Mouse (Mus musculus) hindlimb bud, embryonic 11.5 days (tissue): ENCODE measurements around the gene 2810408A11Rik.

Experiments used
- DNase-seq: peaks from one replicate; pipeline ENCODE4 v3.0.0-alpha.2; 2012; ENCODE audit warnings: low read depth, low spot score; ENCODE audit errors: extremely low spot score

The 2810408A11Rik gene

GRCm38 (mm10) chr11:69900471-69901405 is at the start of gene 2810408A11Rik, which contains the start of gene Neurl4:
TSS of gene 2810408A11Rik (minus strand) at chr11:69900987.
TSS of gene Neurl4 (plus strand) at chr11:69901072.
- DNase-seq, result peak; percentile 98

DNA sequence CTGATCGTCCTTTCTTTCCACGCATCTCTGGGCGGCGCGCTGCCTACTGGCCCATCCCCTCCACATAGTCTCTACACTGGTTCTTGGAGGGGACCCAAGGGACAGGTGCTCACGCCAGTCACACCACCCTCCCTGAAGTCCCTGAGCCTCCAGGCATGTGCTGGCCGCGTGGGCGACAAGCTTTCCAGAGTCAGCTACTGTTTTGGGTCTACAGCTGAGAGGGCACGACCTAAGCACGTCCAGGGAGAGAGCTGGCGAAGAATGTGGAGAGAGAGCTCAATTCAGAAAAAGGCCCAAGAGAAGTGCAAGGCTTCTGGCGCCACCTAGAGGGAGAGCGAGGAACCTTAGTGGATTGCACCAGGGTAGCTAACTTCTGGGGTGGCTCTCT is 48.0 kb upstream of the 2810408A11Rik start:
- peak; percentile 94 for DNase-seq

DNA sequence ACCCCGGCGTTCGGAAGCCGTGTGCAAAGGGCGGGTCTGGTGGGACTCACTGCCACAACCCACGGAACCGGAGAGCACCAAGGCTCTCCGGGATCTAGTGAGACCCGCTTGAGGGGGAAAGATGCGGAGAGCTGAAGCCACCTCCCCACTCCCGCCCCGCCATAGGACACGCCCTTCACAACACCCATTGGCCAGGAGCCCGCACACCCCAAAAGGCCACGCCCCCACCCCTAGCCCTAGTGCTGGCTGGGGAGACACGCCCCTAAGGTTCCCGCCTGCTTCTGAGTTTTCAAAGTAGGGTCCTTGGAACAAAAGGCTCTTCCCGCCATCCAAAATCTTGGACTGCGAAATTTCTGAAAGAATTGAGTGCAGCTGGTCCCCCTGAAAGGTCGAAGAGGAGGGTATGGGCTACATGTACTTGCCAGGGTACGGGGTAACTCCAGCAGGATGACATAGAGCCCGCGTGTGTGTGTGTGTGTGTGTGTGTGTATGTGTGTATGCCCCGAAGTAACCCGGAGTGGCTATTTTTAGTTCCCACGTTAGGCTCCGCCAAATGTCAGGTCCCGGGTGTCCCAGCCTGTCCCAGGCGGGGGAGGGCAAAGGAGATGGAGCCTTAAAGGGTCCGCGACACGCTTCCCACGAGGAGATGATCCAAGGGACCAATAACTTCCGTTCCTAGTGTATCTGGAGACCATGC is 47.4 kb upstream of the 2810408A11Rik start, which contains the start of gene Slc2a4:
Slc2a4 (minus strand) TSS at position 123 of the 697 bp plus-strand sequence.
- DNase-seq, result peak; percentile 83

DNA sequence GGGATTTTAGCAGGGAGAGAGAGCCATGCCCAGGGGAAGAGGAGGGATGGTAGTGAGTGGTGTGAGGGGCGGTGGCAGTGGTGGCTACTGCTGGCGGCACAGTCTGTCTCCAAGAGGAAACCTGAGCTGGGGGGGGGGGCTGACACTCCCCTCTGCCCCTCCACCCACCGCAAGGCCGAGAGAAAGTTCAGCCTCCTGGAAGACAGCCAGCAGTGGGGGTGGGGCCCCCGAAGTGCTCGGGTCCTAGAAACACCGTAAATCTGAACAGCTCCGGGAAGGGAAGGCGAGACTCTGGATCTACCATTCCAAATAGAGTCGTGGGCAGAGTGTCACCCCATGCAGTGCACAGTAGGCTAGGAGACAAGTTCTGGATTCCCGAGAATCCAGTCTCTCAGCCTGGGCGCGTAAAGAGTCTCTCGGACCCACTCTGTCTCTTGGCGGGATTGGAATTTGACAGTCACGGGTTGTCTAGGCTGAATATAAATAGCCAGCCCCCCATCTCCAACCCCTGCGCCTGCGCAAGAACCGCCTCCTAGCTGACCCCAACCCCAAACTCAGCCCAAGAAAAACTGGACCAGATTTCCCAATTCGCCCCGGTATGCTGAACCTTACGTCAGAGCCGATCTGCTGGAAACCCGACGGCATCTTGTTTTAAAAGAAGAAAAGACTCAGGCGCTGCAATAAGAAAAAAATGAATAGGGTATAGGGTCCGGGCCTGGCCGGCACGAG is 46.7 kb upstream of the 2810408A11Rik start:
- DNase-seq, result no peak

DNA sequence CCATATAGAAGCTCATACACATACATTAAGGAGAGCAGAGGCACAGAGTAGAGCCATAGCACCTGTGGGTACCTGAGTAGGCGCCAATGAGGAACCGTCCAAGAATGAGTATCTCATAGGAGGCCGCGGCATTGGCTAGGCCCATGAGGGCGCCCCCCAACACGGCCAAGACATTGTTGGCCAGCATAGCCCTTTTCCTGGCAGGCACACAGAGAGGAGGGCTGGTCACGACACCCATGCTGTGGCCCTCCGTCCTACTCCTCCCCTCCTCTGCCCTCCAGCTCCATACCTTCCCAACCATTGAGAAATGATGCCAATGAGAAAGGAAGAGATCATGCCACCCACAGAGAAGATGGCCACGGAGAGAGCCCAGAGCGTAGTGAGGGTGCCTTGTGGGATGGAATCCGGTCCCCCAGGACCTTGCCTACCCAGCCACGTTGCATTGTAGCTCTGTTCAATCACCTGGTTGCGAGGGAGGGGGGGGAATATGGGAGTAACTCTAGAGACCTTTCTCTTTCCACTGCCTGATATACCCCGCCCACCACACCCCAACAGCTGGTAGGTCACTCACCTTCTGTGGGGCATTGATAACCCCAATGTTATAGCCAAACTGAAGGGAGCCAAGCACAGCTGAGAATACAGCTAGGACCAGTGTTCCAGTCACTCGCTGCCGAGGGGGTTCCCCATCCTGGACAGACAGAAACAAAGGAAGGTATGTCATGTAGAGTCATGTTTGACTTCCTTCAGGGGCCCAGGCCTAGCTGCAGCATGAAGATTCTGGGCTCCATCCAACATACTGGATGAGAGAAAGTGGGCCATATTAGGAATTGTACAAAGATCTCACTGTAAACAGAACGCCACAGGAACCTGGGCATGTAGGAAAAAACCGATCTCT is 45.5 kb upstream of the 2810408A11Rik start:
- no peak for DNase-seq

DNA sequence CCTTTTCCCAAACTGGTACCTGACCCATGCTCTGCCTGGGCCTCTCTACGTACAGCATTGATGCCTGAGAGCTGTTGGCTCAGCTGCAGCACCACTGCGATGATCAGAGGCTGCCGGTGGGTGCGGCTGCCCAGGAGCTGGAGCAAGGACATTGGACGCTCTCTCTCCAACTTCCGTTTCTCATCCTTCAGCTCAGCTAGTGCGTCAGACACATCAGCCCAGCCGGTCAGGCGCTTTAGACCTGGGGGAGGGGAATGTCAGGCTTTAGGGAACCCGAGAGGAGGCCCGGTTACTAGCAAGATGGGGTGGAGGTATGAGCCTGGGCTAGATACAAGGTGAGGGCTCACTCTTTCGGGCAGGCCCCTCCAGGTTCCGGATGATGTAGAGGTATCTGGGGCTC is 44.4 kb upstream of the 2810408A11Rik start:
- DNase-seq, result no peak

DNA sequence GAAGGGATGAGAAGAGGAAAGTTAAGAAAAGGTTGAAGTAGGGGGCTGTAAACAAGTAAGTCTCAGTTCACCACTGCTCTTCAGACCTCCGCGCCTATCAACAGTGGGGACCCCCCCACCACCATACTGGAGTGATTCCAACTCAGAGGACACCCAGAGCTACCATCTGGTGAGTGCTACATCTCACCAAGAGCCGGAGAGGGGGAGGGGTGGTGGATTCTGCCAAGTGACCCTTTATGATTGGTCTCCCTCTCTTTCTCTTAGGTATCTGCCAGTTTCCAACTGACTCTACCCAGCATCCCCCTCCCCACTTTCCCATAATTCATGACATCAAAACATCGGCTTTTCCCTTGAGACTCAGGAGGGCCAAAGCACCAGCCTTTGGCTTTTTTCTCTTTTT is 40.2 kb upstream of the 2810408A11Rik start:
- DNase-seq, result no peak

- no peak for DNase-seq
Measured at GRCm38 (mm10) chr11:69939731-69940130, 38.9 kb upstream of the 2810408A11Rik start.

DNA sequence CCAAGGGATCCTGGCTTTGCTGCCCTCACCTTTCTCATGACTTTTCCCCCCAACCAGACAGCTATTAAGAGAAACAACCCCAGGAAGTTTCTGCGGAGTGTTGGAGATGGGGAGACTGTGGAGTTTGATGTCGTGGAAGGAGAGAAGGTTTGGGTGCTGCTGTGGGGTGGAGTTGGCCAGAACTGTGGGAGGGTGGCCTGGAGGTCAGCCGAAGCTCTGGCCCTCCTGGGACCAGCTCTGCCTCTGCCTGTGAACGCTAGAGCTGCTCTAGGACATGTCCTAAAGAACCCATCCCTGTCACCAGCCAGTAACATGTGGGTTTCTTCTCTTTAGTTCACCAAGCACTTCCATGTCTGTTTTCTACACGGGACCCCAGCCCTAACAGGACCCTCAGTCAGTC is 38.4 kb upstream of the 2810408A11Rik start:
- DNase-seq, result no peak

DNA sequence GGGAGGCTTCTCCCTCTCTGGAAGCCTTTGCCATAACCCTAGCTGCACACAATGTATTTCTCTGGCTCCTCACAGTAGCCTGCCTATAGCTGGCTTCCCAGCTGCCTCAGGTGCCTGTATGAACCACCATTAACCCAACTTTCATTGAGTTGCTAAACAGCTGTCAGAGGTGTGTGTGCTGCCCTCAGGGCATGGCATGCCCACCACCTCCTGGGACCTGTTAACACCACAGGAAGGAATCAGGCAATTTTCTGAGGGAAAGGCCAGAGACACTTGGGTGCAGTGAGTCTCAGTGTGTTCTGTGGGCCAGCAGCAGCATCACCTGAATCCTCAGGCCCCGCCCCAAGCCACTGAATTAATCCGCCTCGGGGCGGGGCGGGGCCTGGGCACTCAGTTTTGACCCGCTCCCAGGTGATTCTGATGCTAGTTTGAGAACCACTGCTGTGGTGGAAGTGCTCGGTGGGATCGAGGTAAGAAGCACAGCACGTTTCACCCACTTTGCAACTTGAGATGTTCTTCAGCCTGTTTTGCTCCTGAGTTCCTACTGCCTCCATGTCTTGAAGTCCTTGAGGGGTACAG is 37.7 kb upstream of the 2810408A11Rik start:
- DNase-seq, result no peak

DNA sequence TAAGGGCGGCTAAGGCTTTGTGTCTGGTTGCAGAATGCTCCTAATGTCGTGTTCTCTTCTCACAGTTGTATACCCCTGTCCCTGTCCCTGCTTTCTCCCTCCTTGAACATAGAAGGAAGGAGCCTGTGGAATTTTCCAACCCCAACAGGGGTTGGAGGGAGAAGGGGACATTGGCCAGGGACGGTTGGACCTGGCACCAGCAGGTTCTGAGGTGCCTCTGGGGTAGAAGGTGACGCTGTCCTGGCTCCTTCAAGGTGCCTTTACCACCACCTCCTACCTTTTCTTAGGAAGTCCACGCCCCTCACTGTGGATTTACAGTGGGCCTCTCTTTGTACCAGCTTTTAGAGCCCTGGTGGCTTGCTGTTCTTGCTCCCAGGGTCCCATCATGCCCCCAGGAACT is 37.0 kb upstream of the 2810408A11Rik start:
- DNase-seq, result no peak

GRCm38 (mm10) chr11:69937385-69937784 is 36.6 kb upstream of the 2810408A11Rik start:
- no peak for DNase-seq

- no peak for DNase-seq
Measured at GRCm38 (mm10) chr11:69936714-69937347, 36.0 kb upstream of the 2810408A11Rik start.

DNA sequence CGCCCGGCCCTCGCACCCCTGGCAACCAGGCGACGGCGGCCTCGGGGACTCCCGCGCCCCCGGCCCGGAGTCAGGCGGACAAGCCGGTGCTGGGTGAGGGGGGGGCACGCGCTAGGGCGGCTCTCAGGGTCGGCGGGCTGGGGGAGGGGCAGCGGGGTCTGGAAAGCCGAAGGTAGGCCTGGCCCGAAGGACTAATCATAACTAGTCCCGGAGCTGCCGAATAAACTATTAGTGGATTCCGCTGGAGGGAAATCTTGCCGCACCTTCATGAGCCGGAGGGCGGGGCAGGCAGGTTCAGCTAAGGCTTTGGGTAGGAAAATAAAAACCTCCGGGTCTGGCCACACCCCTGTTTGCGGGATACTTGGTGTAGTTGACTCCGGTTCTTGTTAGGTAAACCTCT is 35.4 kb upstream of the 2810408A11Rik start:
- no peak for DNase-seq

DNA sequence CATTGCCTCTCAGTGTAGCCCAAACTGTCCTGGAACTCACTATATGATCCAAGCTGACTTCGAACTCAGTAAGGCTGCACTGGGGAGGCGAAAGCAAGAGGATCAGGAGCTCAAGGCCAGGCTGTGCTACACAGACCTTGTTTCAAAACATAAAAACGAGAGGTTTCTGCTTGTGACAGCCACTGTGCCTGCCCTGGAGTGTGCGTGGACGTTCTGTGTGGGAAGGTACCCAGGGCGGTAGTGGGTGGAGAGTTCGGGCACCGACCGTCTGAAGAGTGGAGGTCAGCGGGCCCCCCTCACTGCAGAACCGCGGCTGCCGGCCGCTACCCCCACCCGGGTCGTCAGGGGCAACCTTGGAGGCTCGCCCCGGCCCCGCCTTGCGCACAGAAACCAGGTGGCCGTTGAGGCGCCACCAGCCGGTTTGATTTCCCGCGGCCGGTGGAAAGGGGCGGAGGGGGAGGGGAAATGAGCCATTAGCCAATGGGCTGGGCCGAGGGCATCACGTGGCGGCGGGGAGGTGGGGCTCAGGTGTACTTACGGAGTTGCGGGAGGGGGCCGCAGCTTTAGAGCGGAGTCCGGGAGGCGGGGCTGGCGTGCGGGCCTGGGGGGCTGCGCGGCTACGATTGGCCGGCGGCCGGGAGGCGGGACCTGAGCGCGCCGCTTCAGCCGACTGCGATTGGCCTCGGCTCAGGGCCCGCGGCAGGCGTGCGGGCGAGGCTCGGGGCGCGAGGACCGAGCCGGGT is 34.5 kb upstream of the 2810408A11Rik start, which contains the start of gene Ybx2:
Ybx2 (plus strand) TSS at position 660 of the 743 bp plus-strand sequence.
- DNase-seq, result peak; percentile 33

DNA sequence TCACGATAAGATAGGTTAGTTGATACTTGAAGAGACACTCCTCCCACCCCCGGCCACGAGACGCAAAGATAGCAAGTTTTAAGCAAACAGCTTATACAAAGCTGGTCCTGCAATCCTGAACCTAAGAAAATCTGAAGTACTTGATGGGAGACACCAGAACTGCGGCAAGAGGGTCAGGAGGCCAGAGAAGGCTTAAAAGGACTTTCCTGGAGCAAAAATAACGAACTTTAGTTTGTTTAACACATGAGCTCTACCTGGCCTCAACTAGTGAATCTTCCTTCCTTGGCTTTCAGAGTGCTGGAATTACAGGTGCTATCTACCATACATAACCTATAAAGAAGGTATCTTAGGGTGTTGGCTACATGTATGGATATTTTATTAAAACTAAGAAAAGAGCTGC is 33.9 kb upstream of the 2810408A11Rik start:
- no peak for DNase-seq

DNA sequence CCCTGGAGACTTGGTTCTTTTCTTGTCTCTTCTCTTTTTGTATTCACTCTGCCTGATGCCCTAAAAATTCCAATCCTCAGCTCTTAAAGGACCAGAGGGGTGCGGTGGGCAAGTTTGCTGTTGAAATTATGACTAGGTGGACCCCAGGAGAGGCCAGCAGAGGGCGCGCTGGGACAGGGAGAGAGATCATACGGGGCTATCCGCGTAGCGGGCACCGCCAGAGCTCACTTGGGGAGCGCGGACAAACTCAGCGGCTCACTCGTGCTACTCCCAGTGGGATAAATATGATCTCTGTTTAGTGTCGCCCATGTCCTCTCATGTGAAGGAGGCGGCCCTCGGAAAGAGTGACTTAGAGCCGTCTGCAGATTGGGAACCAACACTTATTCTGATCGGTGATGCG is 33.4 kb upstream of the 2810408A11Rik start:
- DNase-seq, result peak; percentile 81

GRCm38 (mm10) chr11:69933066-69933465 is 32.3 kb upstream of the 2810408A11Rik start:
- no peak for DNase-seq

DNA sequence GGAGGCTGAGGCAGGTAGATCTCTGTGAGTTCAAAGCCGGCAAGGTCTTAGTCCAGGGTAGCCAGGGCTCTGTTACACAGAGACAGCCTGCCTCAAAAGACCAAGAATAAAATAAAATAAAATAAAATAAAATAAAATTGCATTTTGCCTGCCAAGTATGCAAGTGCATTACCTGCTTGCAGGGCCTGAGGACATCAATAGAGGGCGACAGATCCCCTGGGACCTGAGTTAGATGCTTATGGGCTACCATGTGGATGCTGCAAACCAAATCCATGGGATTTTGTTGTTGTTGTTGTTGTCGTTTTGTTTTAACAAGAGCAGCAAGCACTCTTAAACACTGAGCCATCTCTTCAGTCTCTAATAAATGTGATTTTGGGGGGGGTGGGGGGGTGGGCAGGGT is 31.5 kb upstream of the 2810408A11Rik start:
- no peak for DNase-seq
